Mouse (Mus musculus): Measurements from ENCODE around the gene Mmp15.
"Not testable (repeated sequence)": the region's sequence is repeated elsewhere in the genome, so short reads cannot be mapped to it uniquely, and the experiment has no call there.

Gene Mmp15

GRCm38 (mm10) chr8:95378928-95379327 is 26.9 kb downstream of the Mmp15 start:
- not testable (repeated sequence) for DNase-seq

GRCm38 (mm10) chr8:95380953-95381352 is 28.9 kb downstream of the Mmp15 start:
- DNase-seq, result no peak

- DNase-seq, result no peak
Measured at GRCm38 (mm10) chr8:95381595-95381994, 29.5 kb downstream of the Mmp15 start.

GRCm38 (mm10) chr8:95384501-95384900 is 32.4 kb downstream of the Mmp15 start:
- DNase-seq, result no peak

GRCm38 (mm10) chr8:95386037-95386436 is 34.0 kb downstream of the Mmp15 start:
- DNase-seq, result no peak

GRCm38 (mm10) chr8:95387221-95387620 is 35.2 kb downstream of the Mmp15 start:
- DNase-seq, result no peak

- no peak for DNase-seq
Measured at GRCm38 (mm10) chr8:95387936-95388335, 35.9 kb downstream of the Mmp15 start.

GRCm38 (mm10) chr8:95390312-95390711 is 38.2 kb downstream of the Mmp15 start:
- no peak for DNase-seq

- DNase-seq, result no peak
Measured at GRCm38 (mm10) chr8:95391101-95391500, 39.0 kb downstream of the Mmp15 start.

- DNase-seq, result no peak
Measured at GRCm38 (mm10) chr8:95392604-95393003, 40.5 kb downstream of the Mmp15 start.

GRCm38 (mm10) chr8:95395186-95395918 is 43.3 kb downstream of the Mmp15 start:
- no peak for DNase-seq

- DNase-seq, result no peak
Measured at GRCm38 (mm10) chr8:95396752-95397151, 44.7 kb downstream of the Mmp15 start.

- no peak for DNase-seq
Measured at GRCm38 (mm10) chr8:95397201-95397600, 45.1 kb downstream of the Mmp15 start.

GRCm38 (mm10) chr8:95399131-95399530 is 47.1 kb downstream of the Mmp15 start:
- no peak for DNase-seq

GRCm38 (mm10) chr8:95401091-95401490 is 49.0 kb downstream of the Mmp15 start:
- no peak for DNase-seq

- DNase-seq, result no peak
Measured at GRCm38 (mm10) chr8:95409518-95409917, 57.5 kb downstream of the Mmp15 start.

GRCm38 (mm10) chr8:95411309-95411972 is 59.4 kb downstream of the Mmp15 start:
- no peak for DNase-seq

- no peak for DNase-seq
Measured at GRCm38 (mm10) chr8:95422193-95422810, 70.2 kb downstream of the Mmp15 start.

Measured in cerebellum, adult 9-11 months (tissue).